Comparison of ENCODE assay signal across 11 mouse cellular contexts in the genomic region with DNA sequence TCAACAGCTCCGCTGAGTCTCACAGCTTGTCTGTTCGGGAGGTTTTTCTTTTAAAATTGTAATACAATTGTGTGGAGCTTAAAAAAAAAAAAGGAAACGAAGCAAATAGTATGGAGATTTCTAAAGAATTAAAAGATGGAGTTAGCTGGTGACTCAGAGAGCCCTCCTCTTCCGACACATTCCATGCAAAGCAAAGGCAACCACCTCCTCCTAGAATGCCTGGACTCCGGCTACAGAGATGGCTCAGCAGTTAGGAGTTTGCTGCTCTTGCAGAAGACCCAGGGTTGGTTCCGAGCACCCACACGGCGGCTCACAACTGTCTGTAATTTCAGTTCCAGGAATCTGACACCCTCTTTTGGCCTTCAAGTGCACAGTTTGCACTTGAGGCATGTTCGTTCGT. TPM values are rescaled to one million over a fixed set of nuclear protein-coding genes. Genes with fewer than 3 reads are reported as not detected.
DNase-seq lines count a peak whose midpoint lies in the region; ATAC-seq and TF ChIP-seq lines count a peak whose summit lies in the region.
"Had no signal": no experiment of that assay in that cellular context is flagged by ENCODE, and none has a peak within 500 bp of the region (broad histone marks: within the 10 kb centered on the region; RNA-seq: fewer than 3 reads in every experiment).

No protein-coding gene starts in this region.

- peaks cover 15% of the 10 kb centered on the region for H3K4me1 ChIP-seq in limb, embryonic 13.5 days
- peaks cover 13% of the 10 kb centered on the region for H3K4me1 ChIP-seq in limb, embryonic 10.5 days
- peaks cover 36% of the 10 kb centered on the region for H3K4me1 ChIP-seq in thymus, adult 2 months (replicated peaks; ENCODE audit: control insufficient read depth, insufficient read depth, low read length)

- H3K27me3 ChIP-seq in limb, embryonic 13.5 days, result no peaks in the 10 kb centered on the region
- no peaks in the 10 kb centered on the region for H3K27me3 ChIP-seq in limb, embryonic 10.5 days (ENCODE audit: low read depth, poor library complexity, severe bottlenecking)
- no peaks in the 10 kb centered on the region for H3K27me3 ChIP-seq in thymus, adult 2 months (ENCODE audit: control insufficient read depth, insufficient read depth, low read length)
- H3K27me3 ChIP-seq: limb, embryonic 12.5 days; Patski had no signal

- DNase-seq in frontal cortex, postnatal 25 days (ENCODE audit: low spot score in 2 of 2), result no peak
- DNase-seq in limb, embryonic 10.5 days (ENCODE audit: low spot score), result no peak
- no peak for DNase-seq in thymus, adult 2 months
- DNase-seq in thymus, postnatal 4 days, result no peak
- DNase-seq in testis, postnatal 14 days (ENCODE audit: low spot score), result no peak
- no peak for DNase-seq in spleen, postnatal 14 days (ENCODE audit: low spot score in 2 of 2)
- DNase-seq: adrenal gland, postnatal 36 days had no signal

- TF ChIP-seq CTCF in thymus, adult 2 months (IDR thresholded peaks at IDR 0.05; ENCODE audit: borderline replicate concordance, control insufficient read depth, extremely low read depth, insufficient read depth, low read length, poor library complexity), result no peak

- peak overlapping the region; percentile 1; the same call in 1 of the 2 replicates for H3K27ac ChIP-seq in limb, embryonic 13.5 days
- H3K27ac ChIP-seq in limb, embryonic 10.5 days, result no peak overlapping the region
- peak overlapping the region; percentile 75 for H3K27ac ChIP-seq in thymus, adult 2 months (ENCODE audit: control insufficient read depth, insufficient read depth, low read length)

- no peak for TF ChIP-seq POLR2A in thymus, adult 2 months (IDR thresholded peaks at IDR 0.05; ENCODE audit: control insufficient read depth, extremely low read depth, insufficient read depth, low read length, poor library complexity)

- peak; percentile 56 for ATAC-seq in frontal cortex, adult (ENCODE audit: low TSS enrichment)
- no peak for ATAC-seq in limb, embryonic 13.5 days (ENCODE audit: low FRiP score, low read depth)
- ATAC-seq: Patski had no signal

- H3K36me3 ChIP-seq in limb, embryonic 13.5 days, result no peaks in the 10 kb centered on the region
- no peaks in the 10 kb centered on the region for H3K36me3 ChIP-seq in limb, embryonic 10.5 days
- no peaks in the 10 kb centered on the region for H3K36me3 ChIP-seq in thymus, adult 2 months (ENCODE audit: control insufficient read depth, insufficient read depth, low read length)
- H3K36me3 ChIP-seq: limb, embryonic 12.5 days had no signal

- 79% methylated on average over 10 of the region's 10 CpGs for WGBS in limb, embryonic 13.5 days
- whole genome bisulfite sequencing in limb, embryonic 10.5 days, result 90% methylated on average over 10 of the region's 10 CpGs
- WGBS in thymus, adult 2 months, result 74% methylated on average over 10 of the region's 10 CpGs

- H3K9me3 ChIP-seq in limb, embryonic 13.5 days, result no peaks in the 10 kb centered on the region
- H3K9me3 ChIP-seq in limb, embryonic 10.5 days (replicated peaks), result no peaks in the 10 kb centered on the region
- H3K9me3 ChIP-seq: limb, embryonic 12.5 days had no signal

- H3K4me2 ChIP-seq in limb, embryonic 13.5 days (replicated peaks), result no peak overlapping the region
- H3K4me2 ChIP-seq: limb, embryonic 12.5 days had no signal

- H3K9ac ChIP-seq in limb, embryonic 13.5 days, result no peak overlapping the region
- H3K9ac ChIP-seq: limb, embryonic 12.5 days had no signal

- no peak overlapping the region for H3K4me3 ChIP-seq in limb, embryonic 13.5 days
- no peak overlapping the region for H3K4me3 ChIP-seq in limb, embryonic 10.5 days
- H3K4me3 ChIP-seq in thymus, adult 2 months (ENCODE audit: control insufficient read depth, insufficient read depth, low read length), result no peak overlapping the region
- H3K4me3 ChIP-seq: limb, embryonic 12.5 days had no signal

RNA-seq across cellular contexts. Expression of gene Snx30, which starts 12.9 kb away (rescaled TPM):
- 8.0 and 11.2 TPM in 2 replicates for polyA plus RNA-seq in limb, embryonic 13.5 days (2015; fragmentation: Nextera tagmentation; extraction: Ambion mirVana)
- 5.3 and 5.9 TPM in 2 replicates for polyA plus RNA-seq in limb, embryonic 10.5 days (2016; fragmentation: Nextera tagmentation; extraction: Ambion mirVana)
- 6.1 and 7.8 TPM in 2 replicates for polyA plus RNA-seq in thymus, adult 2 months (2012; rRNA removed)

RNA-seq across cellular contexts. Expression of gene Inip, which starts 17.1 kb away (rescaled TPM):
- polyA plus RNA-seq in limb, embryonic 13.5 days (2015; fragmentation: Nextera tagmentation; extraction: Ambion mirVana), result 60.7 and 61.0 TPM in 2 replicates
- polyA plus RNA-seq in limb, embryonic 10.5 days (2016; fragmentation: Nextera tagmentation; extraction: Ambion mirVana), result 84.8 and 88.9 TPM in 2 replicates
- 26.7 and 27.8 TPM in 2 replicates for polyA plus RNA-seq in thymus, adult 2 months (2012; rRNA removed)
